Mouse (Mus musculus) hindbrain, embryonic 14.5 days (tissue): ENCODE measurements around the gene Gm10273. TPM values are rescaled to one million over a fixed set of nuclear protein-coding genes. Genes with fewer than 3 reads are reported as not detected.

ENCODE experiments used
- ATAC-seq: fragments of 200-750 bp; cut with Nextera tagmentation; 2 replicates; pipeline ENCODE4 v1.8.0; 2017; ENCODE audit warnings: moderate number of reproducible peaks, mild to moderate bottlenecking, moderate TSS enrichment, moderate library complexity; ENCODE audit not compliant: low FRiP score
- DNase-seq: peaks from one replicate; pipeline ENCODE4 v3.0.0-alpha.2; 2015; ENCODE audit warnings: low spot score
- H3K27ac ChIP-seq: fragments of 300-500 bp; sonication (generic); 2 replicates; pipeline ENCODE4 v1.5.1; 2014; ENCODE audit warnings: mild to moderate bottlenecking, moderate library complexity
- H3K27me3 ChIP-seq: fragments of 300-500 bp; sonication (generic); 2 replicates; pipeline ENCODE4 v1.6.1; 2014; ENCODE audit warnings: mild to moderate bottlenecking, low read length, mixed read lengths; ENCODE audit not compliant: control insufficient read depth, insufficient read depth
- H3K36me3 ChIP-seq: fragments of 300-500 bp; sonication (generic); replicated peaks from 2 replicates; pipeline ENCODE4 v1.6.1; 2014; ENCODE audit not compliant: control insufficient read depth, insufficient read depth
- H3K4me1 ChIP-seq: fragments of 300-500 bp; sonication (generic); replicated peaks from 2 replicates; pipeline ENCODE4 v1.6.1; 2014; ENCODE audit warnings: antibody characterized with exemption, low read length, mixed read lengths; ENCODE audit not compliant: control insufficient read depth, insufficient read depth
- H3K4me2 ChIP-seq: fragments of 300-500 bp; sonication (generic); replicated peaks from 2 replicates; pipeline ENCODE4 v1.6.1; 2014; ENCODE audit warnings: mild to moderate bottlenecking, moderate library complexity
- H3K4me3 ChIP-seq: fragments of 300-500 bp; sonication (generic); replicated peaks from 2 replicates; pipeline ENCODE4 v1.5.1; 2014; ENCODE audit warnings: mild to moderate bottlenecking, low read length
- H3K9ac ChIP-seq: fragments of 300-500 bp; sonication (generic); 2 replicates; pipeline ENCODE4 v1.6.1; 2014
- H3K9me3 ChIP-seq: fragments of 300-500 bp; sonication (generic); 2 replicates; pipeline ENCODE4 v1.6.1; 2016; ENCODE audit warnings: low read length; ENCODE audit not compliant: control insufficient read depth
- WGBS: fragments of 180-500 bp; shearing (Covaris S2); extraction: QIAGEN DNeasy Blood & Tissue Kit; methylation state at CpG from one replicate; pipeline ENCODE4 v1.1.7; 2014; 5-methylcytosine and 5-hydroxymethylcytosine counted together
- polyA plus RNA-seq: library from polyadenylated mRNA; unstranded; fragments of >200 nt; fragmentation: Nextera tagmentation; extraction: Ambion mirVana; gene quantifications from 2 replicates; pipeline ENCODE4 v1.2.1, GENCODE M21; 2014

The Gm10273 gene
- polyA plus RNA-seq, 1 experiment from 2014 or later, result 4.0 TPM

- no peak for ATAC-seq
- H3K36me3 ChIP-seq, result peaks cover 91% of the 10 kb centered on the region
These were observed 29.4 kb upstream of the Gm10273 start for GRCm38 (mm10) chr10:59365804-59366589.

GRCm38 (mm10) chr10:59366746-59367145 is 28.7 kb upstream of the Gm10273 start:
- Histone ChIP-seq H3K4me2 (no peak overlapping the region), H3K4me3 (no peak overlapping the region), H3K36me3 (peaks cover 95% of the 10 kb centered on the region), H3K9ac (no peak overlapping the region), H3K4me1 (no peaks in the 10 kb centered on the region), H3K27ac (no peak overlapping the region), H3K9me3 (no peaks in the 10 kb centered on the region), H3K27me3 (no peaks in the 10 kb centered on the region)
- no peak for ATAC-seq
- DNase-seq, result no peak
- over 99% methylated on average over 4 of the region's 4 CpGs for WGBS

More at GRCm38 (mm10) chr10:59365804-59366589, 29.4 kb upstream of the Gm10273 start:
- Histone ChIP-seq H3K9me3 (no peaks in the 10 kb centered on the region), H3K4me1 (no peaks in the 10 kb centered on the region), H3K9ac (no peak overlapping the region), H3K4me2 (no peak overlapping the region), H3K4me3 (no peak overlapping the region), H3K27me3 (no peaks in the 10 kb centered on the region), H3K27ac (no peak overlapping the region)
- DNase-seq, result no peak
- WGBS, result 85% methylated on average over 5 of the region's 5 CpGs

- Histone ChIP-seq H3K27me3 (no peaks in the 10 kb centered on the region), H3K27ac (no peak overlapping the region), H3K4me3 (no peak overlapping the region), H3K9ac (no peak overlapping the region), H3K9me3 (no peaks in the 10 kb centered on the region), H3K36me3 (peaks cover 91% of the 10 kb centered on the region), H3K4me2 (no peak overlapping the region), H3K4me1 (no peaks in the 10 kb centered on the region)
- 87% methylated on average over 4 of the region's 4 CpGs for WGBS
- DNase-seq (no peak), ATAC-seq (no peak)
These were observed 28.2 kb upstream of the Gm10273 start for GRCm38 (mm10) chr10:59367206-59367605.

GRCm38 (mm10) chr10:59368729-59369128 is 26.7 kb upstream of the Gm10273 start:
- WGBS, result 94% methylated on average over 8 of the region's 8 CpGs
- Histone ChIP-seq H3K9me3 (no peaks in the 10 kb centered on the region), H3K27me3 (no peaks in the 10 kb centered on the region)

DNA sequence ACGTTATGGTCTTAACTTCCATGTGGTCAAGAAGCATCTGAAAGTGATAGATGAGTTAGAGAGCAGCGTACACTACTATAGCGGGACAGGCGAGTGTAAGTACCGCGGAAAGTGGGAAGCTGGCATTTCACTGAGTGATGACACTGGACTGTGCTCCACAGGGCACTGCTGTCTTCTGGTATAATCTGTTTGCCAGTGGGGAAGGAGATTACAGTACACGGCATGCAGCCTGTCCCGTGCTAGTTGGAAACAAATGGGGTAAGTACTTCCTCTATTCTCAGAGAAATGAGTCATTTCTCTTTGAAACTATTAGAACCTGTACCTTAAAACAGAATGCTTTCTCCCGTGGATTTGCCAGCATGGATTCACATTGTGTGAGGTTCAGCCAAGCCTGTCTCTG is 26.0 kb upstream of the Gm10273 start:
- DNase-seq (no peak), ATAC-seq (no peak)
- Histone ChIP-seq H3K4me2 (no peak overlapping the region), H3K36me3 (peaks cover 90% of the 10 kb centered on the region), H3K27ac (no peak overlapping the region), H3K9me3 (no peaks in the 10 kb centered on the region), H3K9ac (no peak overlapping the region), H3K4me3 (no peak overlapping the region), H3K4me1 (no peaks in the 10 kb centered on the region), H3K27me3 (no peaks in the 10 kb centered on the region)
- WGBS, result 94% methylated on average over 9 of the region's 9 CpGs

More at GRCm38 (mm10) chr10:59368729-59369128, 26.7 kb upstream of the Gm10273 start:
- Histone ChIP-seq H3K4me1 (no peaks in the 10 kb centered on the region), H3K27ac (no peak overlapping the region), H3K36me3 (peaks cover 91% of the 10 kb centered on the region), H3K9ac (no peak overlapping the region), H3K4me3 (no peak overlapping the region), H3K4me2 (no peak overlapping the region)
- no peak for ATAC-seq
- DNase-seq, result no peak

DNA sequence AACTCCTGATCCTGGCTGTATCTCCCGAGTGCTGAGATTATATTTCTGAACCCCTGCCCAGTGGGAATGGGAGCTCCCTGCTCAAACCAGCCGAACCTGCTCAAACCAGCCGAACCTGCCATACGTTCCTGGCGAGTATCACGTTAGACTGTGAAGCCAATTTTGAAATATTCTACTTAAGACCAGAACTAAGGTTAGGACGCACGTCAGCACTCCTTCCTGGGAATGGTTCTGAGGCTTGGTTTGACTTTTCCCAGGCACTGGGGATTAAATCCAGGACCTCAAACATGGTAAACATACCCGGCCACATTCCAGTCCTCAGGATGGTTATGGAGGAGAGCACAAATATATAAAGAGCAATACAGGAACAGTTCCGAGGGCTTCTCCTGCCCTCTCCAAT is 17.5 kb upstream of the Gm10273 start:
- ATAC-seq, result no peak
- H3K4me2 ChIP-seq, result no peak overlapping the region
- no peaks in the 10 kb centered on the region for H3K27me3 ChIP-seq
- H3K27ac ChIP-seq, result no peak overlapping the region
- no peak overlapping the region for H3K9ac ChIP-seq
- no peak for DNase-seq
- no peaks in the 10 kb centered on the region for H3K9me3 ChIP-seq
- peaks cover 17% of the 10 kb centered on the region for H3K36me3 ChIP-seq
- WGBS, result 95% methylated on average over 10 of the region's 10 CpGs
- no peaks in the 10 kb centered on the region for H3K4me1 ChIP-seq
- H3K4me3 ChIP-seq, result no peak overlapping the region

DNA sequence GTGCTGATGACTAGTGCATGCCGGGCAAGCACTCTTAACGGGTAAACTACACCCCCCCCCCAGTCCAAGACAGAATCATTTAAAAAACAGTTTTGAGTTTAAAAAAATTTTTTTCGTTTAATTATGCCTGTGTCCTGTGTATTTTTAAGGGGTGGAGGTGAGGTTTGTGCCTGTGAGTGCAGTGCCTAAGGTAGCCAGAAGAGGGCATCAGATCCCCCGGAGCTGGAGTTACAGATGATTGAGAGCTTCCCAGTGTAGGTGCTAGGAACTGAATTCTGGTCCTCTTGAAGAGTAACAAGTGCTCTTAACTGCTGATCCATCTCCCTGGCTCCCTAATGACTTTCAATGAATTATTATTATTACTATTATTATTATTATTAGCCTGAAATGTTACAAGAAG is 16.7 kb upstream of the Gm10273 start:
- Histone ChIP-seq H3K36me3 (peaks cover 8% of the 10 kb centered on the region; the same call in 1 of the 2 replicates), H3K4me1 (no peaks in the 10 kb centered on the region), H3K4me2 (no peak overlapping the region), H3K27ac (no peak overlapping the region), H3K4me3 (no peak overlapping the region), H3K27me3 (no peaks in the 10 kb centered on the region), H3K9me3 (no peaks in the 10 kb centered on the region), H3K9ac (no peak overlapping the region)
- whole genome bisulfite sequencing, result 89% methylated on average over 4 of the region's 4 CpGs
- DNase-seq (no peak), ATAC-seq (no peak)

GRCm38 (mm10) chr10:59379927-59380326 is 15.5 kb upstream of the Gm10273 start:
- Histone ChIP-seq H3K27ac (no peak overlapping the region), H3K9ac (no peak overlapping the region), H3K4me2 (no peak overlapping the region), H3K36me3 (no peaks in the 10 kb centered on the region), H3K4me3 (no peak overlapping the region), H3K4me1 (no peaks in the 10 kb centered on the region), H3K9me3 (no peaks in the 10 kb centered on the region), H3K27me3 (no peaks in the 10 kb centered on the region)
- ATAC-seq (no peak), DNase-seq (no peak)
- WGBS, result 60% methylated on average over 3 of the region's 3 CpGs

GRCm38 (mm10) chr10:59380411-59380821 is 15.0 kb upstream of the Gm10273 start:
- ATAC-seq (no peak), DNase-seq (no peak)
- Histone ChIP-seq H3K4me3 (no peak overlapping the region), H3K27ac (no peak overlapping the region), H3K4me1 (no peaks in the 10 kb centered on the region), H3K9ac (no peak overlapping the region), H3K36me3 (no peaks in the 10 kb centered on the region), H3K27me3 (no peaks in the 10 kb centered on the region), H3K9me3 (no peaks in the 10 kb centered on the region), H3K4me2 (no peak overlapping the region)
- WGBS, result 68% methylated on average over 2 of the region's 2 CpGs
